Mouse (Mus musculus): ENCODE measurements around the gene Ift74.

Ift74 gene

GRCm38 (mm10) chr4:94691078-94691477 is 76.8 kb downstream of the Ift74 start:
- DNase-seq (ENCODE audit: low read depth, low spot score): no peak

- DNase-seq (ENCODE audit: low read depth, low spot score): no peak
These were observed 77.9 kb downstream of the Ift74 start for GRCm38 (mm10) chr4:94692175-94692574.

GRCm38 (mm10) chr4:94696368-94696767 is 82.1 kb downstream of the Ift74 start:
- no peak for DNase-seq (ENCODE audit: low read depth, low spot score)

- DNase-seq (ENCODE audit: low read depth, low spot score): no peak
These were observed 96.7 kb downstream of the Ift74 start for GRCm38 (mm10) chr4:94711002-94711401.

- DNase-seq (ENCODE audit: low read depth, low spot score): no peak
These were observed 97.1 kb downstream of the Ift74 start for GRCm38 (mm10) chr4:94711426-94711825.

- no peak for DNase-seq (ENCODE audit: low read depth, low spot score)
These were observed 99.5 kb downstream of the Ift74 start for GRCm38 (mm10) chr4:94713741-94714140.

- DNase-seq (ENCODE audit: low read depth, low spot score): no peak
These were observed 100.9 kb downstream of the Ift74 start for GRCm38 (mm10) chr4:94715166-94715565.

GRCm38 (mm10) chr4:94725799-94726198 is 111.5 kb downstream of the Ift74 start:
- DNase-seq (ENCODE audit: low read depth, low spot score): no peak

- no peak for DNase-seq (ENCODE audit: low read depth, low spot score)
These were observed 118.4 kb downstream of the Ift74 start for GRCm38 (mm10) chr4:94732721-94733120.

- DNase-seq (ENCODE audit: low read depth, low spot score): no peak
These were observed 123.3 kb downstream of the Ift74 start for GRCm38 (mm10) chr4:94737326-94738295.

- DNase-seq (ENCODE audit: low read depth, low spot score): no peak
These were observed 124.8 kb downstream of the Ift74 start, which contains the start of gene Tek for GRCm38 (mm10) chr4:94738838-94739731. Gene Tek (plus strand): TSS chr4:94739289.

- DNase-seq (ENCODE audit: low read depth, low spot score): no peak
These were observed 127.5 kb downstream of the Ift74 start for GRCm38 (mm10) chr4:94741824-94742223.
